Mouse (Mus musculus) layer of hippocampus, adult 9-10 months (tissue): Measurements from ENCODE around the gene Cd69.

Experiments used
- DNase-seq: peaks from one replicate; pipeline ENCODE4 v3.0.0; 2022; ENCODE audit warnings: low spot score

Gene Cd69

GRCm38 (mm10) chr6:129246992-129247391 is 28.2 kb downstream of the Cd69 start:
- no peak for DNase-seq

DNA sequence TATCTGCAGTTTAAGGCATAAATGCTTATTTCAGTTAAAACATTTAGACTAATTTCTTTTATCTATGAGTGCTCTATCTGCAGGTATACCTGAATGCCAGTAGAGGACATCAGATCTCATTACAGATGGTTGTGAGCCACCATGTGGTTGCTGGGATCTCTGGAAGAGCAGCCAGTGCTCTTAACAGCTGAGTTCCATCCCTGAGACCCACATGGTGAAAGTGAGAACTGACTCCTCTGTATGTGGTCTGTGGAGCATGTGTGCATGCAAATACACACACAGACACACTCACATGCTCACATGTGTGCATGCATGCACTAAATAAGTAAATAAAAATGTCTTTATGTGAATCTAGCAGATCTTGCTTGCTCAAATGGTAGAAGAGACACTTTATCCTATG is 29.4 kb downstream of the Cd69 start:
- no peak for DNase-seq

DNA sequence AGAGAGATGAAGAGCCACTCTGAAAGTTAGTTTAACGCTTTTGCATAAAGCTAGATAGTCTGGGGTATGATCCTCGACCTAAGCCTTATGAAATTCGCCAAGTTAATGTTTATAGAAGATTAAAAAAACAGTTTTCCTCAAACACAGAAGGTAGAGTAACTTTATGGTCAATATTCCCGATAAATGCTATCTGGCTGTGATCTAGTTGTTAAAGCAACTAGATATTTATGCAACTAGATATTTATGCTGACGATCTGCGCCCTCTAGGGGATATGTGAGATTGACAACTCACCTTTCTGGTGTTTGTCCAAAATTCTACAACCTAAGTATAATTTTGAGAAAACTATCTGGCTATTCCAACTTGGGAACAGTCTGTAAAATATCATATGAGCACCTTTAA is 33.3 kb downstream of the Cd69 start:
- DNase-seq: no peak

DNA sequence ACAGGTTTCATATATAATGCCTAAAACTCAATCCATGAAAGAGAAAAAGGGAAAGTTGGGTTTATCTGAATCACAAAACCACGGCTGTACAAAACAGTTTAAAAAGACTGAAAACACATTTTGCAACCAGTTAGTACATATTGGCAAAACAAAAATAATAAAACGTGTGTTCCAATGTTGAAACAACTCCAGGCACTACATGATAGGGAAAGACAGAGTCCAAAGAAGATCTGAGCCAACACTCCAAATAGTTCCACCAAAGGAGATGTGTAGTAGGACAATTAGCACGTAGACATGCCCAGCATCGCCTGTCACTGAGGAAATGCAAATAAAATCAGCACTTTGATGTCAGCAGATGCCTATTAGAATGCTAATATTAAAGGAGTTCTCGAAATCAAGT is 33.8 kb downstream of the Cd69 start:
- no peak for DNase-seq

- no peak for DNase-seq
Observed at GRCm38 (mm10) chr6:129239564-129240248, 35.5 kb downstream of the Cd69 start.

- DNase-seq: no peak
Observed at GRCm38 (mm10) chr6:129238275-129239038, 36.8 kb downstream of the Cd69 start.

DNA sequence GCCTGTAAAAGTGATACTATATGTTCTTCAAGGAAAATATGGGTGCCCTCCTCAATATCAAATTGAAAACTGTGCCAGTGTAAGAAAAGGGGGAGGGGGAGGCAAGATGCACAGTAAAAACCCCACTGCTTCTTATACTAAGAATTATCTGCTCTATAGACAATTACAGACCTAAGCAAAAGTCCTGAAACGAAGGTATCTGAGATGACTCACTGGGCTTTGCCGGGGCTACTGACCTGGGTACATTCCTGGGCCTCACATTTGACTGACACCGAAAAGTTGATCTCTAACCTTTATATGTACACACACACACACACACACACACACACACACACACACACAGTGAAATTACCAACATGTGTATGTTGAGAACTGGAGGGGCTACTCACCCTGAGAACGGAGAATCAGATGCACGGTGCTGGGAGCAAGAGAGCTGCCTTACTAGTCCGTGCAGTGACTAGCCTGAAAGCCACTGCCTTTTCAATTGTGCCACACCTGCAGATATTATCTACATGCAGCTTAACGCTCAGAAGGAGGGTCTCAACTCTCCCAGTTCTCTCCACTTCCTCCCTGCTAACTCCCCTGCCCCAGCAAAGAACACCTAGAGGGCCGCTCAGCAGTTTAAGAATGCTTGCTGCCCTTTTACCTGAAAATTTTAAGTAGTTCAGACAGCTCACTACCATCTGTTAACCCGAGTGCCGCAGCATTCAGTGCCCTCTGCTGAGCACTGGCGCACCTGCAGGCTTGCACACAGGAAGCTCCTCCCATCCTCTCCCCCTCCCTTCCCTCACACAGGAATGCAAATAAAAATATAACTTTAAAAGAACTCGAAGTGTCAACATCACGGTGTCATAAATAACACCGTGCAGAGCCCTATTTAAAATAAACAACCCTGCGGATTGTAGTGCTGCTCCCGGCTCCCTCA is 37.6 kb downstream of the Cd69 start:
- DNase-seq: peak; percentile 71

GRCm38 (mm10) chr6:129236652-129237342 is 38.4 kb downstream of the Cd69 start:
- DNase-seq: no peak

GRCm38 (mm10) chr6:129235855-129236461 is 39.3 kb downstream of the Cd69 start:
- no peak for DNase-seq

GRCm38 (mm10) chr6:129234456-129235360 is 40.5 kb downstream of the Cd69 start:
- no peak for DNase-seq

DNA sequence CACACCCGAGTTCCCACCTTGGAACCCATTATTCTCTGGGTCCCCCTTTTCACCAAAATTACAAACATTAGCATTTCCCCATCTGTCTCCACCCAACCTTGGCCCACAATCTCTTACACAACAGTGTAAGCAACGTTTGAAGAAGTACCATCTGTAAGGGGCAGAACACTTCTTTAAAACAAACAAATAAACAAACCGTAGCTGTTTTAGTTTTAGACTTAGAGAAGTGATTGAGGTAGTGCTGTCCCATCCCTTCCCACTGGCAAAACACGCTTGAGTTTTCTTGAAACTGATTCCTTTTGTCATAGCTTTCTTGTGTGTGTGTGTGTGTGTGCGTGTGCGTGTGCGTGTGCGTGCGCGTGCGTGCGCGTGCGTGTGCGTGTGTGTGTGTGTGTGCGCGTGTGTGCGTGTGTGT is 41.3 kb downstream of the Cd69 start:
- no peak for DNase-seq

- no peak for DNase-seq
Observed at GRCm38 (mm10) chr6:129233366-129233954, 41.8 kb downstream of the Cd69 start.

DNA sequence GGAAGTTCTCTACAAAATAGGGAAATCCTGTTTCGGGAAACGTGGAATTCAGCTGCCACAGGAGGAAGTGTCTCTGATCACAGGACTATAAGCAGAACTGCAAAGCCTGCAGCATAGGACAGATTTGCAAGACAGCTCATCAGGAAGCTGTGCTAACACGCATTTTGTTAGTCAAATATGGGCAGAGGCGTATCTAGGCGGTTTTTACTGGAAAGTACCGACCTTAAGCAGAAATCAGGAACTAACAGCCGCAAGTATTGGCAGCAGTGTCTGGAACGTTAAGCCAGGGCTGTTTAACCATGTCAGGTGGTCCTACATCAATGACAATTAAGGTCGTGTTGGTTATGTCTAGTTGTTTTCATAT is 42.4 kb downstream of the Cd69 start:
- DNase-seq: no peak

GRCm38 (mm10) chr6:129232005-129232841 is 43.0 kb downstream of the Cd69 start:
- no peak for DNase-seq

DNA sequence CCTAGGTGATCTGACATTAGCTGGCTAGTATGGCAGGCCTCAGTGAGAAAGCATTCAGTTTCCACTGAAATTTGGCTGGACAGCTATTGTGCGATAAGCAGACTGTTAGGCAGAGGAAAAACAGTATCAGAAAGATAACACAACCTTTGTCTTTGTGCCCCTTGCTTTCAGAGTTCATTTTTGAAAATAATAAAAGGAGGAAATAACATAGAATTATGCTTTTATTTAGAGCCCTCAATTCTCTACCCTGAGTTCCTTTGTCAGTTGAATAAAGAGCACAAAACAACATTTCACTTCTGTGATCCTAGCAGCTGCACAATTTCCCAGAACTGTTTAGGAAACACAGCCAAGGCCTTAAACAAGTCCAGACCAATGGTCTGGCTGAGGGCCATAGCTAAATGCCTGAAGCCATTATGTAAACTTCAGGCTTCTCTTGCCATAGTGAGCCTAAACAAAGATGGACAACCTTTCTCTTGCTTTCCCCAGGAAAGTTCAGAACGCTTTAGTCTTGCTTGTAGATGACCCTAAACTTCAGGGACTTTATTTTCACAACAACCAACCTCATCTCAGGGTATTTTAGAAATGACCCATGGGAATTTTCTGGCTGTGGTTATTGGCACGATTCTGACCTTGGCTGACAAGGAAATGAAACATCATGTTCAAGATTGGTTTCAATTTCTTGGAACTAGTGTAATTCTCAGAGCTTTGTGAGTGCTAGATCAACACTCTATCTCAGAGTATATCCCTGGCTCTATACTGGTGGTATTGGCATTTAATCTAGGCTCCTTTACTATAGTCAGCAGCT is 45.3 kb downstream of the Cd69 start:
- DNase-seq: no peak

DNA sequence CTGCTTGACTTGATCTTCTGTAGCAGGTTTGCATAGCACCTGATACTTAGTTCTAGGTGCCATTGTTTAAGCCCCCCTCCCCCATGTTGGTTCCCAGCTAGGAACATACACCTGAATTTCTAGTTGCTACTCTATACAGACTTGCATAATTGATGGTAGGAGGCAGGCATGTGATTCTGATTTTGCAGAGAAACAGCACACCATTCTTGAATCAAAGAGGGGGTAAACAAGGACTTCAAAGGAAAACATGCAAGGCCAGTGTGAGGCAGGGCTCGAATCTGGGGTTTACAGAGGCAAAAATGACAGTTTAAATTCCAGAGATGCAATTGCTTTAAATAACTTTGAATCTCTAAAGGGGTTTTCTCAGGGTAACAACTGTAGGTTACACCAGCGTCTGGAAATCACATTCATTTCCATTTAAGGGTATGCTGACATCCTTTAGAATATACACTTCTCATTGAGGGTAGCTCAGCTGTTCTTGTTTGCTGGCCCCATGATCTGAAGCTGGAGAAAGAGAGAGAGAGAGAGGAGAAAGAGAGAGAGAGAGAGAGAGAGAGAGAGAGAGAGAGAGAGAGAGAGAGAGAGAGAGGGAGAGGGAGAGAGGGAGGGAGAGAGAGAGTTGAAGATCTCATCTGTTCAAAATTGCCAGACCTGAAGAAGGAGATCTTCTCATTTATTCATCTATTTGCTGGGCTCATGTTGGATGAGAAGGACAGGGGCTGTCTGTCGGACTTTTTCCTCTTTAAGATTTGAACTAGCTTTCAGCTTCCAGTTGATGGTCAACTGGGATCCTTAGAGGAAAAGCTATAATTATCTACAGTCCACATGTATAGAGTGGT is 46.1 kb downstream of the Cd69 start:
- no peak for DNase-seq

DNA sequence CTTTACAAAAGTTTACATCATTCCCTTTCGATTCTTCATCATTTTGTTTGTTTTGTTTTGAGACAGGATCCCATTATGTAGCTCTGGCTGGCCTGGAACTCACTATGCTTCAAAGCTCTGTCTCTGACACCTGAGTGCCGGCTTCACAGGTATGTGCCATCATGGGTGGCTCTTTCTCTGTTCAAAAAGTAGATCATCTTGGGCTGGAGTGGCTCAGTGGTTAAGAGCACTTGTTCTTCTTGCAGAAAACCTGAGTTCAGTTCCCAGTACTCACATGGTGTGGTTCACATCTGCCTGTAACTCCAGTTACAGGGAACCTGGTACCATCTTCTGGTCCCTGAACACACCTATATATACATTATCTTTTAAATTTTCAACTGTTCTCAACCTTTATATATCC is 50.2 kb downstream of the Cd69 start:
- no peak for DNase-seq
